Mouse (Mus musculus): ENCODE data around the gene Pigs. TPM values are rescaled to one million over a fixed set of nuclear protein-coding genes. Genes with fewer than 3 reads are reported as not detected.

Gene Pigs
- 38.7 TPM for total RNA-seq (2023)

GRCm38 (mm10) chr11:78327634-78328511 is at the start of gene Pigs:
Pigs (plus strand) TSS chr11:78328415.

GRCm38 (mm10) chr11:78290654-78291053 is 37.6 kb upstream of the Pigs start, which contains the start of gene BC030499:
BC030499 (plus strand) TSS chr11:78290841.

DNA sequence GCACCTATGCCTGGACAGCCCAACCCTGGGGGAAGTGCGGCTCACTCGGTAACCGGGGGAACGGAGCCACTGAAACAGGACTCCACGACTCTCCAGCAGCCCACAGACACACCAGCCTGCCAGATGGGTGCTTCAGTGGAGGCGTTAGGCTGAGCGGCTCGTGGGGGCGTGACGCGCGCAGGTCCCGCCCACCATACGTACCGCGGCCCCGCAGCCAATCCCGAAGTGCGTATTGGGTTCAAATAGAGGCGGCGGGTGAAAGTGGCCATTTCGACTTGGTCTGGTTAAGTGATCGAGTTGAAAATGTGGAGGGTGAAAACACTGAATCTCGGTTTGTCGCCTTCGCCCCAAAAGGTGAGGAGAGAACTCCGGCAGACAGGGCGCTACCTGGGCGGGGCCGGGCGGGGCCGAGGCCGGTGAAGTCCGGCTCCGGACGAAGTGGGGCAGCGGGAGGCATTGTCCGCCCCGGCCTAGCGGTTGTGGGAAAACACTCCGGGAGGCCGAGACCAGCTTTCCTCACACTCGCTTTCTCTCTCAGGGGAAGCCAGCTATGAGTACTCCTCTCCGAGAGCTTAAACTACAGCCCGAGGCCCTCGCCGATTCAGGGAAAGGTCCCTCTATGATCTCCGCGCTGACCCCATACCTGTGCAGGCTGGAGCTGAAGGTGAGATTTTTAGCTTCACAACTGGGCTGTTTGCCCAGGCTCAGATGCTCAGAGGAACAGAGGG is 26.7 kb upstream of the Pigs start, which contains the start of gene Spag5:
Spag5 (plus strand) TSS at position 173 of the 728 bp plus-strand sequence.

DNA sequence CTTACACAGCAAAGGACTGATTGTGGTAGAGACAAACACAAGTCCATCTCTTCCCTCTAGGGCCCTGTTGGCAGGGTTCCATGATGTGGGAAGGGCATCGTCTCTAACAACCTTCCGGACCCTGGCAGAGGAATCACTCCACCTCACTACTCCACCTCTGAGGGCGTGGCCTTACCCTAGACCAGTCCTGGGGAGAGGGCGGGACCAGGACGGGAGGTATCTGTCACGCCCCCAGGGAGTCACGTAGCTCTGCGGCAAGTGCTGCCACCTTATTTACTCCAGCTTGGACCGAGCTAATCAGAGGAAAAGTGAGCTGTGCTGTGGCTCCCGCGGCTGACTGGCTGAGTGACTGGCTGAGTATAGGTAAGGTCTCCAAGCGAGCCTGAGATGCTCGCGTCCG is 5.4 kb upstream of the Pigs start, which contains the start of gene Aldoc:
Aldoc (plus strand) TSS at position 109 of the 400 bp plus-strand sequence.

DNA sequence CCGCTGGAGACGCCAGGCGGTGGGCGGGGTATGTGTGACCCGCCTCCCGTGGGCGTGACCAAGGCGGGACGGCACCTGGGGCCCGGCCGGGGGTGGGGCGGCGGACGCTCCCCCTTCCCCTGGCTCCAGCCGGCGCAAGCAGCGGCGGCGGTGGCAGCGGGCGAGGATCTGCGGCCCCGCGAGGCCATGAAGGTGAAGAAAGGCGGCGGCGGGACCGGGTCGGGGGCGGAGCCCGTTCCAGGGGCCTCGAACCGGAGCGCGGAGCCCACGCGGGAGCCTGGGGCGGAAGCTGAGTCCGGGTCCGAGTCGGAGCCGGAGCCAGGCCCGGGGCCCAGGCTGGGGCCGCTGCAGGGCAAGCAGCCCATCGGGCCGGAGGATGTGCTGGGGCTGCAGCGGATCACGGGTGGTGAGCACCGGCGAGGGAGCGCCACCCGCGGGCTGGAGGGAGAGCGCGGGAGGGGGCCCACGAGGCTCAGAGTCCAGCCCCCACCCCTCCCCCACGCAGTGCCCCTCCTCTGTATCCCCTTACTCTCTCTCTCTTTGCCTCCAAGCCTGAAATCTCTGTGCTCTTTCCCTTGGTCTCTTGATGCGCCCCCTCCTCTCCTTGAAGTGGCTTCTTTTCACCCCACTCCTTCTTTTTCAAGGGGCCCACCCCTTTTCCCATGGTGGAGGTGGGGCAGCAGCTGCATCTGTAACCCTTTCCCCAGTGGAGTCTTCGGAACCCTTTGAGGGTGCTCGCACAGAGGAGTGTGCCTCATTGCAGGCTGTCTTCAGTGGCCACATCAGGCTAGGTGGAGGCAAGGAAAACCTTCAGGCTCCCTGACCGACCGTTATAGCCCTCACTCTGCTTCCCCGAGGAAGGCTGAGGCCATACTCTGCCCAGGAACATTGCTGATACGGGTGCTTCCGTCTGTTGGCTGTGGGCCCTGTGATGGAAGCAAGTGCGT is 15.4 kb downstream of the Pigs start, which contains the start of gene Unc119:
Unc119 (plus strand) TSS at position 102 of the 947 bp plus-strand sequence.

GRCm38 (mm10) chr11:78386508-78387043 is 58.4 kb downstream of the Pigs start, which contains the start of gene Foxn1:
Foxn1 (minus strand) TSS chr11:78386558.

Other genes with a start within 250 kb of the Pigs start
- gene Eral1, start 248.0 kb upstream of the Pigs start, total RNA-seq (2023), result 27.5 TPM
- 20.5 TPM for gene Fam222b, start 233.8 kb upstream of the Pigs start, total RNA-seq (2023)
- 41.8 TPM for gene Traf4, start 162.8 kb upstream of the Pigs start, total RNA-seq (2023)
- 8.4 TPM for gene Nek8, start 151.7 kb upstream of the Pigs start, total RNA-seq (2023)
- gene Tlcd1, start 151.7 kb upstream of the Pigs start, total RNA-seq (2023), result 6.9 TPM
- gene Rpl23a, start 144.8 kb upstream of the Pigs start, total RNA-seq (2023), result 3,334 TPM
- 3.3 TPM for gene Rab34, start 140.0 kb upstream of the Pigs start, total RNA-seq (2023)
- gene Proca1, start 135.0 kb upstream of the Pigs start, total RNA-seq (2023), result not detected
- gene Sdf2, start 82.7 kb upstream of the Pigs start, total RNA-seq (2023), result 40.3 TPM
- 91.0 TPM for gene Supt6, start 82.4 kb upstream of the Pigs start, total RNA-seq (2023)
- 98.7 TPM for gene 2610507B11Rik, start 66.7 kb upstream of the Pigs start, total RNA-seq (2023)
- gene BC030499, start 37.6 kb upstream of the Pigs start, total RNA-seq (2023), result 0.35 TPM
- 3.8 TPM for gene Spag5, start 26.9 kb upstream of the Pigs start, total RNA-seq (2023)
- gene Aldoc, start 5.4 kb upstream of the Pigs start, total RNA-seq (2023), result 12.0 TPM
- gene Unc119, start 15.1 kb downstream of the Pigs start, total RNA-seq (2023), result 13.8 TPM
- gene Foxn1, start 58.1 kb downstream of the Pigs start, total RNA-seq (2023), result not detected
- not detected for gene Slc13a2, start 93.8 kb downstream of the Pigs start, total RNA-seq (2023)
- gene Slc46a1, start 137.3 kb downstream of the Pigs start, total RNA-seq (2023), result 1.6 TPM
- 1.6 TPM for gene Sarm1, start 169.3 kb downstream of the Pigs start, total RNA-seq (2023)
- gene Vtn, start 170.7 kb downstream of the Pigs start, total RNA-seq (2023), result not detected
- gene Sebox, start 175.0 kb downstream of the Pigs start, total RNA-seq (2023), result not detected
- gene Tmem199, start 183.8 kb downstream of the Pigs start, total RNA-seq (2023), result 16.6 TPM
- gene Poldip2, start 183.8 kb downstream of the Pigs start, total RNA-seq (2023), result 31.5 TPM
- 14.0 TPM for gene Tnfaip1, start 207.9 kb downstream of the Pigs start, total RNA-seq (2023)
- gene Ift20, start 207.9 kb downstream of the Pigs start, total RNA-seq (2023), result 34.2 TPM
- 7.1 TPM for gene Tmem97, start 222.4 kb downstream of the Pigs start, total RNA-seq (2023)

All from CD4-positive naive resting alpha-beta T cell, adult 76 days (primary cell).